8 mouse cellular contexts compared by ENCODE assay signal in the genomic region with DNA sequence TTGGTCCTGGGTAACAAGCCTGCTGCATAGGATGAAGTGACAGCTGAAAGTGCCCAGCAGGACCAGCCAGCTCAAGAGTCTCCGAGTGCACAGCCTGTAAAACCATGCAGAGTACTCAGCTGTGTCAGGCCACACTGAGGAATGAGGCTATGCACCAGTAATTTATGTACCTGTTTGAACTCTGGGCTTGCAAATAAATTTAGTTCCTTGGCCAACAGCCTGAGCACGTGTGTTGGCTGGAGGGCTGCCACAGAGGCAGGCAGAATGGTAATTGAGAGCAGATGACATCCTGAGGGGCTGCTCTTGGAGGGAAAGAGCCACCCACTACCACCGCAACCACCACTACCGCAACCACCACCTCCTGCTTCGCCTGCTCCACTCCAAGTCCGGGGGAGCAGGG.
DNase-seq lines count a peak whose midpoint lies in the region; ATAC-seq lines count a peak whose summit lies in the region.

No protein-coding gene starts in this region.

- H3K9ac ChIP-seq in intestine, embryonic 16.5 days (ENCODE audit: low read depth, low read length) = no peak overlapping the region
- no peak overlapping the region for H3K9ac ChIP-seq in intestine, embryonic 15.5 days

- ATAC-seq in intestine, embryonic 16.5 days = peak; percentile 22; the same call in 1 of the 2 replicates
- ATAC-seq in intestine, embryonic 15.5 days = no peak
- no peak for ATAC-seq in megakaryocyte-erythroid progenitor cell, adult 5-6 weeks (replicated peaks; ENCODE audit: low FRiP score, low TSS enrichment, poor library complexity, severe bottlenecking)

- no peak overlapping the region for H3K4me2 ChIP-seq in intestine, embryonic 16.5 days (ENCODE audit: low read depth, low read length)
- no peak overlapping the region for H3K4me2 ChIP-seq in intestine, embryonic 15.5 days (replicated peaks)

- DNase-seq in embryo, embryonic 10 days (ENCODE audit: low spot score) = peak; percentile 70
- peak; percentile 90 for DNase-seq in kidney, adult 11 months
- DNase-seq in lung, postnatal 4 days = peak; percentile 7 to 45
- no peak for DNase-seq in T-cell, adult 2 months (ENCODE audit: low spot score)
- no peak for DNase-seq in left cerebral cortex, postnatal 25 days (ENCODE audit: low spot score in 2 of 2)

- H3K27me3 ChIP-seq in intestine, embryonic 16.5 days (replicated peaks; ENCODE audit: control insufficient read depth, insufficient read depth, low read length) = no peaks in the 10 kb centered on the region
- H3K27me3 ChIP-seq in intestine, embryonic 15.5 days (replicated peaks) = no peaks in the 10 kb centered on the region

- no peak overlapping the region for H3K27ac ChIP-seq in intestine, embryonic 16.5 days (ENCODE audit: low read length)
- no peak overlapping the region for H3K27ac ChIP-seq in intestine, embryonic 15.5 days

- H3K4me3 ChIP-seq in intestine, embryonic 16.5 days (ENCODE audit: low read length) = no peak overlapping the region
- no peak overlapping the region for H3K4me3 ChIP-seq in intestine, embryonic 15.5 days (replicated peaks)

- WGBS in intestine, embryonic 16.5 days = 45% methylated on average over 6 of the region's 6 CpGs
- 50% methylated on average over 6 of the region's 6 CpGs for WGBS in intestine, embryonic 15.5 days

- H3K9me3 ChIP-seq in intestine, embryonic 16.5 days (ENCODE audit: control insufficient read depth, low read length) = no peaks in the 10 kb centered on the region
- H3K9me3 ChIP-seq in intestine, embryonic 15.5 days = no peaks in the 10 kb centered on the region

- peaks cover 9% of the 10 kb centered on the region for H3K4me1 ChIP-seq in intestine, embryonic 16.5 days (ENCODE audit: control insufficient read depth, insufficient read depth, low read length)
- peaks cover 10% of the 10 kb centered on the region for H3K4me1 ChIP-seq in intestine, embryonic 15.5 days (replicated peaks)

- intact Hi-C loops in left cerebral cortex, postnatal 25 days (cut with DNase I) = no loop called here

- no peaks in the 10 kb centered on the region for H3K36me3 ChIP-seq in intestine, embryonic 16.5 days (ENCODE audit: control insufficient read depth, insufficient read depth, low read length)
- H3K36me3 ChIP-seq in intestine, embryonic 15.5 days = no peaks in the 10 kb centered on the region

Comparison
In these comparisons a context has a peak if more than half of its experiments do, and no peak if none do; other contexts are left out.
1. DNase-seq: peak in embryo, embryonic 10 days (single experiment), kidney, adult 11 months (single experiment) and lung, postnatal 4 days (2 of 2); none in T-cell, adult 2 months (single experiment) and left cerebral cortex, postnatal 25 days (0 of 2).